Mouse (Mus musculus) heart, embryonic 15.5 days (tissue): ENCODE data around the gene Fry. TPM values are rescaled to one million over a fixed set of nuclear protein-coding genes. Genes with fewer than 3 reads are reported as not detected.

Source experiments
- ATAC-seq: fragments of 200-750 bp; cut with Nextera tagmentation; replicated peaks from 2 replicates; pipeline ENCODE4 v1.8.0; 2017; ENCODE audit warnings: low read depth, moderate TSS enrichment; ENCODE audit not compliant: insufficient number of reproducible peaks, insufficient read depth, low FRiP score
- H3K27ac ChIP-seq: fragments of 300-500 bp; sonication (generic); 2 replicates; pipeline ENCODE4 v1.5.1; 2015; ENCODE audit warnings: mild to moderate bottlenecking, inconsistent platforms
- H3K27me3 ChIP-seq: fragments of 300-500 bp; sonication (generic); 2 replicates; pipeline ENCODE4 v1.6.1; 2015; ENCODE audit warnings: inconsistent platforms
- H3K36me3 ChIP-seq: fragments of 300-500 bp; sonication (generic); 2 replicates; pipeline ENCODE4 v1.6.1; 2015; ENCODE audit warnings: mild to moderate bottlenecking, inconsistent platforms
- H3K4me1 ChIP-seq: fragments of 300-500 bp; sonication (generic); replicated peaks from 2 replicates; pipeline ENCODE4 v1.6.1; 2015; ENCODE audit warnings: inconsistent platforms
- H3K4me2 ChIP-seq: fragments of 300-500 bp; sonication (generic); 2 replicates; pipeline ENCODE4 v1.6.1; 2015; ENCODE audit warnings: inconsistent platforms, mild to moderate bottlenecking, moderate library complexity
- H3K4me3 ChIP-seq: fragments of 300-500 bp; sonication (generic); 2 replicates; pipeline ENCODE4 v1.5.1; 2015; ENCODE audit warnings: mild to moderate bottlenecking, inconsistent platforms
- H3K9ac ChIP-seq: fragments of 300-500 bp; sonication (generic); 2 replicates; pipeline ENCODE4 v1.6.1; 2015; ENCODE audit warnings: mild to moderate bottlenecking, inconsistent platforms
- H3K9me3 ChIP-seq: fragments of 300-500 bp; sonication (generic); replicated peaks from 2 replicates; pipeline ENCODE4 v1.6.1; 2016; ENCODE audit warnings: inconsistent platforms
- WGBS: fragments of 180-500 bp; shearing (Covaris S2); methylation state at CpG from one replicate; pipeline ENCODE4 v1.1.7; 2015; ENCODE audit warnings: mixed read lengths; 5-methylcytosine and 5-hydroxymethylcytosine counted together
- polyA plus RNA-seq: library from polyadenylated mRNA; unstranded; fragments of >200 nt; fragmentation: Nextera tagmentation; extraction: Ambion mirVana; gene quantifications from 2 replicates; pipeline ENCODE4 v1.2.1, GENCODE M21; 2015

The Fry gene
- polyA plus RNA-seq, 1 experiment from 2014 or later, result 30.3 TPM

- Histone ChIP-seq H3K27ac (peak overlapping the region; percentile 57), H3K4me2 (no peak overlapping the region; the same call in 1 of the 2 replicates), H3K4me1 (0 out of 2 replicates have a peak, but pooled peaks cover 5% of the 10 kb centered on the region), H3K27me3 (no peaks in the 10 kb centered on the region), H3K4me3 (no peak overlapping the region), H3K9ac (no peak overlapping the region), H3K9me3 (no peaks in the 10 kb centered on the region; the same call in 1 of the 2 replicates), H3K36me3 (peaks cover 52% of the 10 kb centered on the region)
- ATAC-seq, result no peak
- 58% methylated on average over 17 of the region's 17 CpGs for WGBS
Observed at GRCm38 (mm10) chr5:150457904-150458739, 339.7 kb downstream of the Fry start.

GRCm38 (mm10) chr5:150459801-150460200, 341.4 kb downstream of the Fry start:
- 0 out of 2 replicates have a peak, but pooled peaks cover 5% of the 10 kb centered on the region for H3K4me1 ChIP-seq
- no peaks in the 10 kb centered on the region for H3K27me3 ChIP-seq
- H3K9ac ChIP-seq, result no peak overlapping the region
- WGBS, result 84% methylated on average over 4 of the region's 4 CpGs
- H3K36me3 ChIP-seq, result peaks cover 36% of the 10 kb centered on the region
- H3K4me2 ChIP-seq, result no peak overlapping the region
- H3K27ac ChIP-seq, result no peak overlapping the region
- ATAC-seq, result no peak
- H3K9me3 ChIP-seq, result no peaks in the 10 kb centered on the region
- H3K4me3 ChIP-seq, result no peak overlapping the region

- no peaks in the 10 kb centered on the region for H3K27me3 ChIP-seq
- no peaks in the 10 kb centered on the region for H3K9me3 ChIP-seq
- no peak overlapping the region for H3K9ac ChIP-seq
- WGBS, result 68% methylated on average over 3 of the region's 3 CpGs
- H3K4me1 ChIP-seq, result peaks cover 13% of the 10 kb centered on the region
- peak overlapping the region; percentile 8; the same call in 1 of the 2 replicates for H3K27ac ChIP-seq
- H3K4me2 ChIP-seq, result no peak overlapping the region
- ATAC-seq, result no peak
- peaks cover 10% of the 10 kb centered on the region for H3K36me3 ChIP-seq
- H3K4me3 ChIP-seq, result no peak overlapping the region
Observed at GRCm38 (mm10) chr5:150464721-150465120, 346.3 kb downstream of the Fry start.

- no peak overlapping the region for H3K4me2 ChIP-seq
- H3K27me3 ChIP-seq, result no peaks in the 10 kb centered on the region
- ATAC-seq, result no peak
- H3K4me1 ChIP-seq, result peaks cover 15% of the 10 kb centered on the region
- H3K27ac ChIP-seq, result peak overlapping the region; percentile 8; the same call in 1 of the 2 replicates
- 71% methylated on average over 6 of the region's 6 CpGs for WGBS
- H3K9ac ChIP-seq, result no peak overlapping the region
- no peaks in the 10 kb centered on the region for H3K9me3 ChIP-seq
- peaks cover 8% of the 10 kb centered on the region for H3K36me3 ChIP-seq
- H3K4me3 ChIP-seq, result no peak overlapping the region
Observed at GRCm38 (mm10) chr5:150465218-150465617, 346.8 kb downstream of the Fry start.

- Histone ChIP-seq H3K36me3 (peaks cover 15% of the 10 kb centered on the region; the same call in 1 of the 2 replicates), H3K4me1 (peaks cover 15% of the 10 kb centered on the region), H3K4me2 (peak overlapping the region; percentile 39), H3K27me3 (no peaks in the 10 kb centered on the region), H3K9ac (no peak overlapping the region), H3K27ac (peak overlapping the region; percentile 80), H3K9me3 (no peaks in the 10 kb centered on the region), H3K4me3 (no peak overlapping the region)
- WGBS, result 18% methylated on average over 12 of the region's 12 CpGs
- ATAC-seq, result peak; percentile 97
Observed at GRCm38 (mm10) chr5:150466132-150466531, 347.7 kb downstream of the Fry start.

GRCm38 (mm10) chr5:150468431-150468830, 350.0 kb downstream of the Fry start:
- Histone ChIP-seq H3K4me2 (no peak overlapping the region), H3K4me3 (no peak overlapping the region), H3K9me3 (no peaks in the 10 kb centered on the region), H3K27ac (peak overlapping the region; percentile 44), H3K27me3 (no peaks in the 10 kb centered on the region), H3K9ac (no peak overlapping the region), H3K36me3 (peaks cover 38% of the 10 kb centered on the region), H3K4me1 (peaks cover 15% of the 10 kb centered on the region)
- no peak; the same call in 1 of the 2 replicates for ATAC-seq
- WGBS, result 58% methylated on average over 6 of the region's 6 CpGs

GRCm38 (mm10) chr5:150477364-150477763, 358.9 kb downstream of the Fry start:
- Histone ChIP-seq H3K4me2 (no peak overlapping the region), H3K27ac (no peak overlapping the region), H3K4me1 (no peaks in the 10 kb centered on the region), H3K9ac (no peak overlapping the region), H3K9me3 (no peaks in the 10 kb centered on the region), H3K27me3 (no peaks in the 10 kb centered on the region), H3K4me3 (no peak overlapping the region), H3K36me3 (peaks cover 48% of the 10 kb centered on the region)
- ATAC-seq, result no peak
- WGBS, result 69% methylated on average over 4 of the region's 4 CpGs

- Histone ChIP-seq H3K27me3 (no peaks in the 10 kb centered on the region), H3K9ac (no peak overlapping the region), H3K9me3 (no peaks in the 10 kb centered on the region), H3K27ac (peak overlapping the region; percentile 47), H3K4me2 (no peak overlapping the region), H3K4me1 (no peaks in the 10 kb centered on the region), H3K36me3 (peaks cover 46% of the 10 kb centered on the region), H3K4me3 (no peak overlapping the region)
- 52% methylated on average over 4 of the region's 4 CpGs for WGBS
- peak; percentile 66 for ATAC-seq
Observed at GRCm38 (mm10) chr5:150478612-150479011, 360.2 kb downstream of the Fry start.

GRCm38 (mm10) chr5:150485198-150485597, 366.8 kb downstream of the Fry start:
- no peak overlapping the region for H3K4me3 ChIP-seq
- WGBS, result 52% methylated on average over 3 of the region's 3 CpGs
- no peak overlapping the region for H3K27ac ChIP-seq
- no peaks in the 10 kb centered on the region for H3K9me3 ChIP-seq
- no peak overlapping the region for H3K9ac ChIP-seq
- no peaks in the 10 kb centered on the region for H3K4me1 ChIP-seq
- no peak overlapping the region for H3K4me2 ChIP-seq
- no peaks in the 10 kb centered on the region for H3K27me3 ChIP-seq
- H3K36me3 ChIP-seq, result peaks cover 33% of the 10 kb centered on the region
- no peak for ATAC-seq

GRCm38 (mm10) chr5:150490285-150490684, 371.8 kb downstream of the Fry start:
- no peak overlapping the region for H3K9ac ChIP-seq
- H3K4me1 ChIP-seq, result no peaks in the 10 kb centered on the region
- 83% methylated on average over 3 of the region's 3 CpGs for WGBS
- ATAC-seq, result no peak
- H3K4me3 ChIP-seq, result no peak overlapping the region
- H3K9me3 ChIP-seq, result no peaks in the 10 kb centered on the region
- H3K27me3 ChIP-seq, result no peaks in the 10 kb centered on the region
- H3K27ac ChIP-seq, result no peak overlapping the region
- H3K36me3 ChIP-seq, result peaks cover 27% of the 10 kb centered on the region
- H3K4me2 ChIP-seq, result no peak overlapping the region

GRCm38 (mm10) chr5:150490821-150491220, 372.4 kb downstream of the Fry start:
- 71% methylated on average over 8 of the region's 8 CpGs for WGBS
- no peak for ATAC-seq
- Histone ChIP-seq H3K4me2 (no peak overlapping the region), H3K9ac (no peak overlapping the region), H3K27me3 (no peaks in the 10 kb centered on the region), H3K4me3 (no peak overlapping the region), H3K9me3 (no peaks in the 10 kb centered on the region), H3K4me1 (no peaks in the 10 kb centered on the region), H3K27ac (no peak overlapping the region), H3K36me3 (peaks cover 31% of the 10 kb centered on the region)
